Mouse (Mus musculus): ENCODE results near the gene Ddx56.
"Not testable (repeated sequence)": the region's sequence is repeated elsewhere in the genome, so short reads cannot be mapped to it uniquely, and the experiment has no call there.

Ddx56 gene

DNA sequence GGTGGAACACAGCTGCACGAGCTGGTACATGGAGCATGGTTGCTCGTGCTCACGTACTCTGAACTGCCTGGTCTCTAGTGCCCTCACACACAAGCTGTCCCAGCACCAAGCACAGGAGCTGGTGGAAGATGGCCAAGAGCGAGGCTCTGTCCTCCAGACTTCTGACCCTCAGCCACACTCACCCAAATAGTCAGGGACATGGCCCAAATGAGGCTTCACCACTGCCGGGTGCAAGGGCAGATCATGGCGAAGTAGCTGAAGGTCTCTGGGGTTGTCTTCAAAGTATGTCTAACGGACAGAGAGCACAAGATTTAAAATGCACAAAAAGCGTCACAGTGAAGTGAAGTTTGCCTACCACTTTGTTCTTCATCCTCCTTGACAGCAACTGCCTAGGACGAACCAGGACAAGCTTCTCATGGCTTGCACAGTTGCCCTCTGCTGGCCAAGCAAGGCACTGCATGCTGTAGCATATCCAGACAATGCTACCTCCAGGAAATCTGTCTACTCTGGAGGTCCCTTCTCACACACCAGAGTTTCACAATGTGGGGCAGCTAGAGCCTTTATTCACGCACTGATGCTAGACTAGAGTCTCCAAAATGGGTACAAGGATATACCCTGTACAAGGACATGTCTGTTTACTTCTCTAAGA, 6.0 kb downstream of the Ddx56 start:
- DNase-seq (ENCODE audit: low read depth, low spot score), result no peak

DNA sequence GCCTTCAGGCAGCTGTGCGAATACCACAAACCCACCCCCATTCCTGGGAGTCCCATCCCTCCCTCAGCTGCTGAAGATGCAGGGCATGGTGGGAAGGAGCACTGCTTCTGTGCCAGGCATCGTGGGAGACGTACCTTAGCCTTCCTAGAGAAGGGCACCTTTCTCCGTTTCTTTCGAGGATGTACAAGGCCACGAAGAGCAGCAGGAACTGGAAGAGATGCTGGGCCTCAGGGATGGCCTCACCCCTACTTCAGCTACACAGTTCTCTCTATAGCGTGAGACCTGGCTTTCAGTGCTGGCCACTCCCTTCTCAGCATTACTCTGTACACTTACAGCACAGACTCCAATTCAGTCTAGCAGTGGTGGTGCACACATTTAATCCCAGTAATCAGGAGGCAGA, 8.2 kb downstream of the Ddx56 start:
- DNase-seq (ENCODE audit: low read depth, low spot score), result no peak

DNA sequence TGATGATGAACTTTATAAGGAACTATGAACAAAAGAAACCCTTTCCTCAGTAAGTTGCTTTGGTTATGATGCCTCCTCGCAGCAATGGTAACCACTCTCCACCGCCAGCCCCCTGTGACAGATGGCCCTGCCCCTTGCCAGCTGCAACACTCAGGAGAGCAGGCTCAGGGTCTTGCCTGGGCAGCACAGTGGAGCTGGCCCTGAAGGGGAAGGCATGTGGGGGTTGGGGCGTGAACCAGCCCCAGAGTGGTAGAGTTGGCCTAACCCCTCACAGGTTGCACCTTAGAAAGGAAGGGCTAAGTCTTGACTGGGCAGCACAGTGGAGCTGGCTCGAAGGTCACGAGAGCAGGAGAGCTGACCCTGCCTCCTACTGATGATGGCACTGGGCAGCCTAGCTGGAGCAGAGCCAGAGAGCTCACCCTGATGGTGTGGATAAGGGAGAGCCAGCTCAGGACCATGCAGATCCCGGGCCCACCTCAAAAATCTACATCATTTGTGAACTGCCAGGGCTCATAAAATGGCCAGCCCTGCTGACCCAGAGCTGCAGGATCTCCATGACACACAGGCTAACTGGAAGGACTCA, 11.0 kb downstream of the Ddx56 start:
- DNase-seq (ENCODE audit: low read depth, low spot score), result no peak

DNA sequence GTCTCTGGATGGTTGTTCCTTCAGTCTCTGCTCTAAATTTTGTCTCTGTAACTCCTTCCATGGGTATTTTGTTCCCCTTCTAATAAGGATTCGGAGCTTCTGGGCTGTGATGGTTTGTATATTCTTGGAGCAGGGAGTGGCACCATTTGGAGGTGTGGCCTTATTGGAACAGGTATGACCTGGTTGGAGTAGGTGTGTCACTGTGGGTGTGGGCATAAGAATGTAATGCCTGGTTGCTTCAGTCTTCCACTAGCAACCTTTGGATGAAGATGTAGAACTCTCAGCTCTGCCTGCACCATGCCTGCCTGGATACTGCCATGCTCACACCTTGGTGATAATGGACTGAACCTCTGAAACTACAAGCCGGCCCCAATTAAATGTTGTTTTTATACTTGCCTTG, 13.0 kb downstream of the Ddx56 start:
- DNase-seq (ENCODE audit: low read depth, low spot score), result not testable (repeated sequence)

DNA sequence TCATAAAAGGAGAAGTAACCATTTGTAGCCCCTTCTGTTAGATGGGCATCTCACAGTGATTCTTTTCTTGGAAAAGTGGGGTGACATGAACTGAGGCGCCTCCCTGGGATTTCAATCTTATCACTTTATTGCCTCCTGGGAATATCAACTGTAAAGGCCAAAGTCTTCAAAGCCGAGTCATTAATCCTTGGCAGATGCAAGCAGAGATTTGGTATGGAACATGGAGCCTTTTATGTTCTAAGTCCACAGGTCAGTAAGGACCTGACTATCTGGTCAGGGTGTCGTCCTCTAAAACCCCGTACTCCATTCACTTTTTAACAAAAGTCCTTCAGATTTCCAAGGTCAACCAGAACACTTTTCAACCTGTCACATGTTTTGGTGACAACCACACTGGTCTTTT, 14.7 kb downstream of the Ddx56 start:
- no peak for DNase-seq (ENCODE audit: low read depth, low spot score)

DNA sequence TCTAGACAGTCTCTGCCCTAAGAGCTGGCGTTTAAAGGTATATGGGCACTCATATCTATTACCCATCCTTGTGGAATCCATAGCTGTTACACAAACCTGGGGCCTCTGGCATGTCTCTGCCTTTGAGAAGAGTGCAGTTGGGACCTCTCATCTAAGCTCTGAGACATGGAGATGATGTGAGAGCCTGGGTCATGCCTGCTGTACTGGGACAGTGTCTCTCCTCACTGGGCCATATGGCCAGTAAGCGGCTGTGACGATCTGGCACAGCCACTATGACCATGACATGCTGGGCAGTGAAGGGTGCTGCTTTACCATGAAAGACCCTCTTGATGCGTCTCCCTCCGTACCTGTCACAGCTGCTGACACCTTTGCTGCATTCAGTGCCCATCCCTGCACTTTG, 15.3 kb downstream of the Ddx56 start:
- no peak for DNase-seq (ENCODE audit: low read depth, low spot score)

DNA sequence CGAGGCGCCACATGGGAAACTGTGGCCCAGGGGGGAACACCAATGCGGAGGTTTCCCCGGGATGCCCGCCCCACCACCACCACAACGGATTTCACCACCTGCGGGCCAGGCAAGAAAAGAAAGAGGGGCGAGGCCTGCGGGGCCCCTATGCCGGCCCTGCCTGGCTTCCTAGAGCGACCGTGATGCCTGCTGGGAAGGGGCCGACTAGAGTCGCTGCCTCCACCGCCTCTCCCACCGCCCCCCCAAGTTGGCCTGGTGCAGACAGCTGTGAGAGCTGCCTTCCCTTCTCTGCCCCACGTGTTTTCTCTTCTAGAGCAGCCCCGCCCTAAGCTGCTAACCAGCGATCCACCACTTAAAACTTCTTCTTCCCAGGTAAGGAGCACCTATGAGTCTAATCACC, 22.9 kb downstream of the Ddx56 start:
- DNase-seq (ENCODE audit: low read depth, low spot score), result no peak

DNA sequence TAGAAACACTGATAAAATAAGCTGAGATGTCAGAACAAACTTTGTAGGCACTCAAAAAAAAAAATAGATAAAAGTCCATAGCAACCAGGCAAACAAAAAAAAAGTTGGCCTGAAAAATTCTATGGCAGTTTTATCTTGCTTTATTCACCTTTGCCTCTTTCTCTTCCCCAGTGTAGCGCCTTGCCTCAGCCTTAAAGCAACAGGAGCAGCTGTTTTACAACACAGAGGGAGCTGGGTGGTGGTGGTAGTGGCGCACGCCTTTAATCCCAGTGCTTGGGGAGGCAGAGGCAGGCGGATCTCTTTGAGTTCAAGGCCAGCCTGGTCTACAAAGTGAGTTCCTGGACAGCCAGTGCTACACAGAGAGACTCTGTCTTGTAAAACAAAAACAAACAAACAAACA, 34.5 kb downstream of the Ddx56 start:
- DNase-seq (ENCODE audit: low read depth, low spot score), result no peak

DNA sequence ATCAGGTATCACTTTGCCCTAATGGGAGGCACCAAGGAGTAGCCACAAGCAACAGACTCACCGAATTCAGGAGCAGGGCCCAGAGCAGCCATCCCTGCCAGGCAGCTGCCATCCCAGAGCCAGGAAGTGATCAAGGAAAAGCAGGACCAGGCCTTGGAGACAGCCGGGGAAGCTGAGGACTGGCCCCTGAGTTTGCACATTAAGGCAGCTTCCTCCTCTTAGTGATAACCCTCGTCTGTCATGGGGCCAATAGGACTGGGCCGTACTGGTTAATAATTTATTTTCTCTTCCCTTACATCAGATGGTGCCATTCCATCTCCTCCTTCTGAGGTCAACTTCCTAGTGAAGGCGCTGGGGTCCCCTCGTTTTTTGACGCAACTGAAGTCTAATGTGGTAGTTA, 37.6 kb downstream of the Ddx56 start, which contains the start of gene Npc1l1:
TSS of gene Npc1l1 (minus strand) at position 132 of the 400 bp plus-strand sequence.
- no peak for DNase-seq (ENCODE audit: low read depth, low spot score)

DNA sequence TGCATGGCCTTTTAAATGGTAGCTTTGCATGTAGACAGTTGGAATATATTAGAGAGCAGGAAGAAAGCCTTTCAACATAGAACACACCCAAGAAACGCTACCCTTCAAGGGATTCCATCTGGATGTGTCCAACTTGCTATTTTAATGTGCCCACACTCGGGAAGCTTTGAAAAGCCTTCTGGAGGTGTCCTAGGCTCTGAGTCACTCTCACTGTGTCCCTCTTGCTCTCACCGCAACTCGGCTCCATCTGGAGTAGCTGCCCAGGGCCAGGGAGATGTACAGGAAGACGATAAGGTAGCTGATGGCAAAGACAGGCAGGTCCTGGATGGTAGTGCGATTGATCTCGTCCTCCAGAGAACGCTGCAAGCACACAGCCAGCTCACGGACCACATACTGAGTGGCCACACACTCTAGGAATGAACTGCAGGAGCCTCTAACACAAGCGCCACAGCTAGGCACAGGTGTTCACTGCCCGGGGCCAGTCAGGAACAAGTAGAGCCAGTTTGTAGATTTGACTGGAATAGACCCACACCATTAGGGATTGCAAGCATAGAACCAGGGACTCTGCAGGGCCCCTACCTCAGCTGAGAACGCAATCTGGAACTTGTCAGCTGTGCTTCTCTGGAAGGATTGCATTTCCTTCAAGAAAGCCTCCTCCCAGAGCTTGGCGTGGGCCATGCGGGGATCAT, 42.9 kb downstream of the Ddx56 start:
- DNase-seq (ENCODE audit: low read depth, low spot score), result no peak

DNA sequence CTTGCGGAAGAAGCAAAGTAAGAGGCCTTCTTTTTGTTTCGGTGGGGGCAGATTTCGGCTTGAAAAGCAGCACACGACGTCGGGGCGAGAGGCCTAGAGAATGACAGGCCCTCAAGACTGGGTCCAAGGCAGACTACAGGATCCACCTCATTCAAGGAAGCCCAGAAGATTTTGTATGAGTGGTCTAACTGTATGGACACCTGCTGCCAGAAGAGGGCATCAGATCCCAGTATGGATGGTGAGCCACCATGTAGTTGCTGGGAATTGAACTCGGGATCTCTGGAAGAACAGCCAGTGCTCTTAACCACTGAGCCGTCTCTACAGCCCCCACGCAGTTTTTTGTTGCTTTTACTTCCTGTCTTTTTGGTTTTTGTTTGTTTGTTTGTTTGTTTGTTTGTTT, 45.4 kb downstream of the Ddx56 start:
- DNase-seq (ENCODE audit: low read depth, low spot score), result no peak

DNA sequence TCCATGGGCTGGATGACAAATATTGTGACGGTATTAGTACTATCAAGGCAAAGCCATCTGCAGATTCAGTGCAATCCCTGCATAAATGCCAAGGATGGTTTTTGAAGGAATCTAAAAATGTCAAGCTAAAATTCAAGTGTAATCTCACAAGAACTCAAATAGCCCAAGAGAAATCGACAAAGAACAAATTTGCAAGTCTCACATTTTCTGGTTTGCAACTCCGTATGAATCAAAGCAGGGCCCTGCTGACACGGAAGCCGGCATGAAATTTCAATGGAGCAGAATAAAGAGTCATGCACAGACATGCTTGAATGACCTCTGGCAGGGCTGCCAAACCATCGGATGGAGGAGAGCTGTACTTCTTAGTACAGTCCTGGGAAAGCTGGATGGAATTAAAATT, 47.6 kb downstream of the Ddx56 start:
- no peak for DNase-seq (ENCODE audit: low read depth, low spot score)

DNA sequence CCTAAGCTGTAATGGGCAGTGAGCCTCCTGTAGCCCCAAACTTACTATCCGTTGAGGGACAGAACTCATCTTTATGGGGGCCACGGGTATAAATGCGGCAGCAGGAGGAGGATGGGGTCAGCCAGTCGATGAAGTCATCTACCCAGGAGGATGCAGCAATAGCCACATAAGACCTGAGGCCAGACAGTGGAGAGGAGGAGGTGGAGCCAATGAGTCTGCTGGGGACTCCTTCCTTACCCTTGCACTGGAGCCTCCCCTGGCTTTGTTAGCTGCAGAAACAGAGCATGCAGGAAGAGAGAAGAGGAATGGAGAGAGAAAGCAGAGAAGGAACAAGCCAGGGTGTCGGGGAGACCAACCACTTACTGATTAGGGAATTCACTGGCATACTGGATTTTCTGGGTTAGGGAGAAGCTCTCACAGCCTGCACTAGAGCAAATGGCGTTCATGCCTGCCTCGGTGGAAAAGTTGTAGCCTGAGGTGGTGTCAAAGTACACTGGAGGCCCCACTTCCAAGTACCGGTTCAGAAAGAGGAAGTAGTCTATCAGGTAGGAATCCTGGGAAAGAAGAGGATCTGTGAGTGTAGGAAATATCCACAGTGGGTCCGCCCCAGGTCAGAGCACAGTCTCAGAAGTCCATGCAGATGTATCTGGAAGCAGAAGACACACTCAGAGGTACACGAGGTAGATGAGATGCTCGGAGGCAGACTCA, 49.2 kb downstream of the Ddx56 start:
- no peak for DNase-seq (ENCODE audit: low read depth, low spot score)

DNA sequence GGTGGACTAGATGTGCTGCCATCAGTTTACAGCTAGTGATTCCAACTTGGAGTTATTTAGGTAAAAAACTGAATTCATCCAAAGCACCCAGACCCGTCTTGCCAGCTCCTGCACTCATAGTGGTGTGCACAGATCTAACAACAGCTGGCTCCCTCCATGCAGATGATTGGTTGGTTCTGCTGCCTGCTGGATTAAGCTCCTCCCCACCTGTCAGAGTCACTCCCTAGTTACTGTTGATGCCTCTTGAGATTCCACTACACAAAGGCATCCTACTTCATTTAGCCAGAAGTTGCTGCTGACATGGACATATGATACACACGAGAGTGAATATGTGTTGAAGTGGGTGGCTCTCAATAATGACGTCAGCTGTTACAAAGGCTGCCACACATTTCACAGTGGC, 50.7 kb downstream of the Ddx56 start:
- DNase-seq (ENCODE audit: low read depth, low spot score), result no peak

Measured in retina, adult 2 months (tissue).